Mouse (Mus musculus): Measurements from ENCODE around the gene Srcap. TPM values are rescaled to one million over a fixed set of nuclear protein-coding genes. Genes with fewer than 3 reads are reported as not detected.

The Srcap gene
- polyA plus RNA-seq, 1 experiment, result 32.2 TPM

DNA sequence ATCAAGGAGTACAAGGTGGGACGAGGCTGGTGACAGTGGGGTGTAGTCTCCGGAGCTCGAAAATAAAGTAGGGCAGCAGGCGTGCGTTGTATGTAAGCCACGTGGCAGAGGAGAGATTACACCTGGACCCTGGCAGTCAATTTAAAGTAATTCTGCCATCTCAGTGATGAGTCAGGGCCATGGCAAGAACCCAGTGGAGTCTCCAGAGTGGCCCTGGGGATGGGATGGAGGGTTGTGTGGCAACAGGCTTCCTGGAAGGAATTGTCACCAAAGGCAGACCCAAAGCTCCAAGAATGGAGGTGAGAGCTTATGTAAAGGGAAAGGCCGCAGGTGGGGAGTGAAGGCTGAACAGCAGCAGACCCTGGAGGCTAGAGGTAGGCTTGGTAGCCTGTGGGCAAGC lies 88.8 kb downstream of the Srcap start:
- Histone ChIP-seq H3K4me3 (replicated peaks; ENCODE audit: insufficient read depth, low read depth, low read length) (no peak overlapping the region), H3K4me1 (ENCODE audit: control insufficient read depth, insufficient read depth, low read length) (no peaks in the 10 kb centered on the region), H3K27me3 (ENCODE audit: control insufficient read depth, insufficient read depth, low read length) (no peaks in the 10 kb centered on the region), H3K27ac (ENCODE audit: insufficient read depth, low read length) (no peak overlapping the region)
- 83% methylated on average over 7 of the region's 7 CpGs for WGBS
- DNase-seq, result no peak
- no peak for TF ChIP-seq CTCF (IDR thresholded peaks at IDR 0.05; ENCODE audit: borderline replicate concordance, insufficient read depth, low read depth, low read length)
- TF ChIP-seq POLR2A (IDR thresholded peaks at IDR 0.05; ENCODE audit: borderline replicate concordance, insufficient read depth, low read length), result no peak

DNA sequence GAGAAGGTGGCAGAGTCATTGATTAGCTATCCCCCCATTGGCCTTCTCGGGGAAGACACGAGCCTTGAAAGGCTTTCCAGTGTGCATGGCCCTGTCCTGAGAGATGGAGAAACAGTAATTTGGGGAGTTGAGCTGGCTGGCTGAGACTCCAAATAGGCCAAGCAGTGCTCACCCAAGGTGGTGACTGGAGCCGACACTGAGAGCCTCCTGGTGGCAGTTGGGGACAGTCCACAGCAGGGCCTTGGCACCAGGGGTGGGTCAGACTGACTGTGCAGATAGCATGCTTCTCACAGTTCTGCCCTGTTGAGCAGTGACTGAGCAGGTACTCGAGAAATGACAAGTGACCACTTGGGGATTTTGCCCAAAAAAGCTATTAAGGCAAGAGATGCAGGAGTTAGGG lies 90.0 kb downstream of the Srcap start:
- H3K4me1 ChIP-seq (ENCODE audit: control insufficient read depth, insufficient read depth, low read length), result no peaks in the 10 kb centered on the region
- 59% methylated on average over 4 of the region's 4 CpGs for WGBS
- TF ChIP-seq CTCF (IDR thresholded peaks at IDR 0.05; ENCODE audit: borderline replicate concordance, insufficient read depth, low read depth, low read length) (no peak), POLR2A (IDR thresholded peaks at IDR 0.05; ENCODE audit: borderline replicate concordance, insufficient read depth, low read length) (no peak)
- H3K4me3 ChIP-seq (replicated peaks; ENCODE audit: insufficient read depth, low read depth, low read length), result no peak overlapping the region
- H3K27me3 ChIP-seq (ENCODE audit: control insufficient read depth, insufficient read depth, low read length), result no peaks in the 10 kb centered on the region
- no peak overlapping the region for H3K27ac ChIP-seq (ENCODE audit: insufficient read depth, low read length)
- DNase-seq, result no peak

DNA sequence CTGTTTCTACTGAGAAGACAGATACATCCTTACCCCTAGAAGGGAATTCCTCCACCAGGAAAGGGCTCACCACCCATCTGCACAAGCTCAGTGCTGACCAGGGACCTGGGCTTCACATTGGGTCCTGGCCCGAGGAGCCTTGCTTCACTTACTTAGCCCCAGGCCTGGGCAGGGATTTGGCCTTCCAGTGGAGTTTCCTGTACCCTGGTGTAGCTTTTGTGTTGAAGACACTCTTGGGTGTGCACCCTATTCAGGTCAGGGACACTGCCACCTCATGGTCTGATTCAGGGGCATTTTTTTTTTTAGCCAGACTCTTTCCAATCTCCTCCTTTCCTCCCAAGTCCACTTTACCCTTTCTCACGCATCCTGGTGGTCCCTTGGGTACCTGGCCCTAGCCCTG lies 91.1 kb downstream of the Srcap start:
- no peak for TF ChIP-seq POLR2A (IDR thresholded peaks at IDR 0.05; ENCODE audit: borderline replicate concordance, insufficient read depth, low read length)
- TF ChIP-seq CTCF (IDR thresholded peaks at IDR 0.05; ENCODE audit: borderline replicate concordance, insufficient read depth, low read depth, low read length), result no peak
- no peaks in the 10 kb centered on the region for H3K4me1 ChIP-seq (ENCODE audit: control insufficient read depth, insufficient read depth, low read length)
- WGBS, result 77% methylated on average over 2 of the region's 2 CpGs
- no peak overlapping the region for H3K4me3 ChIP-seq (replicated peaks; ENCODE audit: insufficient read depth, low read depth, low read length)
- no peak for DNase-seq
- H3K27me3 ChIP-seq (ENCODE audit: control insufficient read depth, insufficient read depth, low read length), result no peaks in the 10 kb centered on the region
- no peak overlapping the region for H3K27ac ChIP-seq (ENCODE audit: insufficient read depth, low read length)

DNA sequence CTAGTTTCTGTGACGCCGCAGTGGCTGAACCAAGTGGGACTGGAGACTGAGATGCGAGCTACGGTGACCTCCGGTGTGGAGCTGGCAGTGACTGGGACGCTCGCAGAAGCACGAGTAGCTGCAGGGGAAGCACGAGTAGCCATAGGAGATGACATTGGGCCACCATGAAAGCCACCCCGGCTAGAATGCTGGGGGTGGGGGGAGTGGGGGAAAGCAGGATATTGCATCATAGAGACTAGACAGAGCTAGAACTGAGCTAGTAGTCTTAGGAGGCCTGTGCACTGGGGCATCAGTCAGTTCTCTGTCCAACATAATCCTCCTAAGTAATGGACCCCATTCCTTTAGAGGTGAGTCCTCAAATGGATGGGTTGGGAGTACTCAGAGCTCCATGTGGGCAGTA lies 92.5 kb downstream of the Srcap start:
- Histone ChIP-seq H3K4me3 (replicated peaks; ENCODE audit: insufficient read depth, low read depth, low read length) (no peak overlapping the region), H3K27ac (ENCODE audit: insufficient read depth, low read length) (no peak overlapping the region), H3K27me3 (ENCODE audit: control insufficient read depth, insufficient read depth, low read length) (no peaks in the 10 kb centered on the region), H3K4me1 (ENCODE audit: control insufficient read depth, insufficient read depth, low read length) (no peaks in the 10 kb centered on the region)
- DNase-seq, result no peak
- 87% methylated on average over 10 of the region's 10 CpGs for WGBS
- TF ChIP-seq POLR2A (IDR thresholded peaks at IDR 0.05; ENCODE audit: borderline replicate concordance, insufficient read depth, low read length), result no peak
- no peak for TF ChIP-seq CTCF (IDR thresholded peaks at IDR 0.05; ENCODE audit: borderline replicate concordance, insufficient read depth, low read depth, low read length)

DNA sequence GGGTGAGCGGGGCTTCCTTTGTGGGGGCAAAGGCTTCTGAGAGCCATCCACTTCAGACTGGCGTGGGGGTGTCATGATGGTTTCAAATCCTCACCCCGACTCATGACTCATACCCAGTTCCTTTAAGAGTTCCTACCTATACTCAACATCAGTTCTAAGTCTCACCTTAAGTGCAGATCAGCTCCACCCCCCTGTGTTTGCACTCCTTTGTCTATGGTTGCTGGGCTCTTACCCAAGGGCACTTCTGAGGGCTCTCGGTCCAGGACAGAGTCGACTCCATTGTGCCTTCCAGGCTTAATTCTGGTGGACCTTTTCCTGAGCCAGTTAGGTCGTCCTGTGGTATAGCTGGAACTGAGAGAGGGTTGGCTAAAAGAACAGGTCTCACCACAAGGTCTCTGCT lies 95.4 kb downstream of the Srcap start:
- H3K27me3 ChIP-seq (ENCODE audit: control insufficient read depth, insufficient read depth, low read length), result no peaks in the 10 kb centered on the region
- TF ChIP-seq CTCF (IDR thresholded peaks at IDR 0.05; ENCODE audit: borderline replicate concordance, insufficient read depth, low read depth, low read length) (no peak), POLR2A (IDR thresholded peaks at IDR 0.05; ENCODE audit: borderline replicate concordance, insufficient read depth, low read length) (no peak)
- H3K4me3 ChIP-seq (replicated peaks; ENCODE audit: insufficient read depth, low read depth, low read length), result no peak overlapping the region
- no peak for DNase-seq
- H3K27ac ChIP-seq (ENCODE audit: insufficient read depth, low read length), result no peak overlapping the region
- H3K4me1 ChIP-seq (ENCODE audit: control insufficient read depth, insufficient read depth, low read length), result no peaks in the 10 kb centered on the region
- WGBS, result 84% methylated on average over 6 of the region's 6 CpGs

Other genes starting within 250 kb of the Srcap start
- gene Sephs2, start 237.9 kb upstream of the Srcap start, polyA plus RNA-seq (2012; rRNA removed), result 31.1 and 31.7 TPM in 2 replicates
- gene Itgal, start 215.7 kb upstream of the Srcap start, polyA plus RNA-seq (2012; rRNA removed), result 0.87 and 1.4 TPM in 2 replicates
- gene Zfp768, start 166.4 kb upstream of the Srcap start, polyA plus RNA-seq (2012; rRNA removed), result 21.2 TPM in 2 replicates
- gene Zfp747, start 135.9 kb upstream of the Srcap start, polyA plus RNA-seq (2012; rRNA removed), result 8.2 and 8.6 TPM in 2 replicates
- gene 9130019O22Rik, start 124.8 kb upstream of the Srcap start, polyA plus RNA-seq (2012; rRNA removed), result 3.9 and 4.4 TPM in 2 replicates
- gene E430018J23Rik, start 118.4 kb upstream of the Srcap start, polyA plus RNA-seq (2012; rRNA removed), result 4.8 and 5.9 TPM in 2 replicates
- gene Zfp764, start 105.2 kb upstream of the Srcap start, polyA plus RNA-seq (2012; rRNA removed), result 4.0 and 4.3 TPM in 2 replicates
- 19.3 and 20.6 TPM in 2 replicates for gene Zfp688, start 89.9 kb upstream of the Srcap start, polyA plus RNA-seq (2012; rRNA removed)
- gene Zfp689, start 62.8 kb upstream of the Srcap start, polyA plus RNA-seq (2012; rRNA removed), result 6.8 and 6.9 TPM in 2 replicates
- gene Prr14, start 52.4 kb upstream of the Srcap start, polyA plus RNA-seq (2012; rRNA removed), result 57.9 and 66.1 TPM in 2 replicates
- 35.5 and 37.2 TPM in 2 replicates for gene Fbrs, start 32.8 kb upstream of the Srcap start, polyA plus RNA-seq (2012; rRNA removed)
- 18.6 and 19.5 TPM in 2 replicates for gene Gm42715, start 7.6 kb downstream of the Srcap start, polyA plus RNA-seq (2012; rRNA removed)
- gene Tmem265, start 49.4 kb downstream of the Srcap start, polyA plus RNA-seq (2012; rRNA removed), result not detected in 2 replicates
- gene Phkg2, start 61.4 kb downstream of the Srcap start, polyA plus RNA-seq (2012; rRNA removed), result 159 and 161 TPM in 2 replicates
- gene Ccdc189, start 76.6 kb downstream of the Srcap start, polyA plus RNA-seq (2012; rRNA removed), result 10.1 and 12.2 TPM in 2 replicates
- gene Rnf40, start 76.8 kb downstream of the Srcap start, polyA plus RNA-seq (2012; rRNA removed), result 53.7 and 56.2 TPM in 2 replicates
- gene Zfp629, start 103.8 kb downstream of the Srcap start, polyA plus RNA-seq (2012; rRNA removed), result 22.4 and 22.7 TPM in 2 replicates
- gene Bcl7c, start 196.9 kb downstream of the Srcap start, polyA plus RNA-seq (2012; rRNA removed), result 33.3 and 36.1 TPM in 2 replicates
- 6.4 and 6.5 TPM in 2 replicates for gene Ctf1, start 200.8 kb downstream of the Srcap start, polyA plus RNA-seq (2012; rRNA removed)
- gene Ctf2, start 220.2 kb downstream of the Srcap start, polyA plus RNA-seq (2012; rRNA removed), result not detected in 2 replicates
- gene Fbxl19, start 232.6 kb downstream of the Srcap start, polyA plus RNA-seq (2012; rRNA removed), result 35.2 and 37.8 TPM in 2 replicates

Data from cerebellum, adult 2 months (tissue).